Mouse (Mus musculus) stomach, postnatal 0 days (tissue): ENCODE data around the gene Pbx3. TPM values are rescaled to one million over a fixed set of nuclear protein-coding genes. Genes with fewer than 3 reads are reported as not detected.

Experiments used
- ATAC-seq: fragments of 200-750 bp; cut with Nextera tagmentation; 2 replicates; pipeline ENCODE4 v1.8.0; 2017; ENCODE audit not compliant: low FRiP score, low TSS enrichment
- DNase-seq: peaks from one replicate; pipeline ENCODE4 v3.0.0-alpha.2; 2016; ENCODE audit warnings: low spot score
- H3K27ac ChIP-seq: fragments of 300-500 bp; sonication (generic); replicated peaks from 2 replicates; pipeline ENCODE4 v1.5.1; 2014; ENCODE audit warnings: mild to moderate bottlenecking, control low read depth
- H3K27me3 ChIP-seq: fragments of 300-500 bp; sonication (generic); 2 replicates; pipeline ENCODE4 v1.6.1; 2014; ENCODE audit warnings: low read length; ENCODE audit not compliant: control insufficient read depth, insufficient read depth
- H3K36me3 ChIP-seq: fragments of 300-500 bp; sonication (generic); 2 replicates; pipeline ENCODE4 v1.6.1; 2014; ENCODE audit warnings: low read length, mixed read lengths; ENCODE audit not compliant: control insufficient read depth, insufficient read depth
- H3K4me1 ChIP-seq: fragments of 300-500 bp; sonication (generic); replicated peaks from 2 replicates; pipeline ENCODE4 v1.6.1; 2014; ENCODE audit warnings: antibody characterized with exemption; ENCODE audit not compliant: control insufficient read depth, insufficient read depth
- H3K4me2 ChIP-seq: fragments of 300-500 bp; sonication (generic); replicated peaks from 2 replicates; pipeline ENCODE4 v1.6.1; 2014; ENCODE audit warnings: low read depth, mild to moderate bottlenecking, control low read depth, moderate library complexity
- H3K4me3 ChIP-seq: fragments of 300-500 bp; sonication (generic); 2 replicates; pipeline ENCODE4 v1.5.1; 2014; ENCODE audit warnings: low read depth, low read length, control low read depth
- H3K9ac ChIP-seq: fragments of 300-500 bp; sonication (generic); 2 replicates; pipeline ENCODE4 v1.6.1; 2014; ENCODE audit warnings: mild to moderate bottlenecking, low read length, control low read depth, mixed read lengths
- H3K9me3 ChIP-seq: fragments of 300-500 bp; sonication (generic); 2 replicates; pipeline ENCODE4 v1.6.1; 2016; ENCODE audit warnings: low read length; ENCODE audit not compliant: control insufficient read depth
- CTCF ChIP-seq: IDR thresholded peaks from 2 replicates; pipeline ENCODE4 v1.5.1; 2016; ENCODE audit warnings: antibody characterized with exemption, low read depth, mild to moderate bottlenecking, moderate library complexity
- EP300 ChIP-seq: optimal IDR thresholded peaks from 2 replicates; pipeline ENCODE3; 2016; ENCODE audit warnings: antibody characterized with exemption
- WGBS: fragments of 180-500 bp; shearing (Covaris S2); extraction: QIAGEN DNeasy Blood & Tissue Kit; methylation state at CpG from one replicate; pipeline ENCODE4 v1.1.7; 2014; 5-methylcytosine and 5-hydroxymethylcytosine counted together
- polyA plus RNA-seq: library from polyadenylated mRNA; unstranded; fragments of >200 nt; fragmentation: Nextera tagmentation; extraction: Ambion mirVana; gene quantifications from 2 replicates; pipeline ENCODE4 v1.2.1, GENCODE M21; 2015

Pbx3 gene
- polyA plus RNA-seq, 1 experiment from 2014 or later, result 11.6 TPM

GRCm38 (mm10) chr2:34162484-34162883 lies 210.5 kb downstream of the Pbx3 start:
- WGBS, result 81% methylated on average over 3 of the region's 3 CpGs
- no peak overlapping the region for H3K4me2 ChIP-seq
- H3K27me3 ChIP-seq, result no peaks in the 10 kb centered on the region
- no peak for ATAC-seq
- H3K4me1 ChIP-seq, result no peaks in the 10 kb centered on the region
- no peak for DNase-seq
- H3K9ac ChIP-seq, result no peak overlapping the region
- no peak overlapping the region for H3K27ac ChIP-seq
- no peaks in the 10 kb centered on the region for H3K36me3 ChIP-seq
- TF ChIP-seq EP300 (no peak), CTCF (no peak)
- no peak overlapping the region for H3K4me3 ChIP-seq
- H3K9me3 ChIP-seq, result no peaks in the 10 kb centered on the region

GRCm38 (mm10) chr2:34157746-34158145 lies 215.2 kb downstream of the Pbx3 start:
- no peak for ATAC-seq
- Histone ChIP-seq H3K27me3 (no peaks in the 10 kb centered on the region), H3K27ac (no peak overlapping the region), H3K4me1 (no peaks in the 10 kb centered on the region), H3K36me3 (no peaks in the 10 kb centered on the region), H3K4me2 (no peak overlapping the region), H3K9ac (no peak overlapping the region), H3K4me3 (no peak overlapping the region), H3K9me3 (no peaks in the 10 kb centered on the region)
- no peak for DNase-seq
- 72% methylated on average over 3 of the region's 3 CpGs for WGBS
- TF ChIP-seq CTCF (no peak), EP300 (no peak)

GRCm38 (mm10) chr2:34154833-34155232 lies 218.1 kb downstream of the Pbx3 start:
- TF ChIP-seq CTCF (no peak), EP300 (no peak)
- Histone ChIP-seq H3K4me3 (no peak overlapping the region), H3K27me3 (no peaks in the 10 kb centered on the region), H3K9me3 (no peaks in the 10 kb centered on the region), H3K9ac (no peak overlapping the region), H3K27ac (no peak overlapping the region), H3K4me1 (no peaks in the 10 kb centered on the region), H3K36me3 (no peaks in the 10 kb centered on the region), H3K4me2 (no peak overlapping the region)
- ATAC-seq (peak; percentile 51; the same call in 1 of the 2 replicates), DNase-seq (no peak)
- WGBS, result 76% methylated on average over 5 of the region's 5 CpGs

- WGBS, result 78% methylated on average over 6 of the region's 6 CpGs
- H3K27ac ChIP-seq, result no peak overlapping the region
- H3K27me3 ChIP-seq, result no peaks in the 10 kb centered on the region
- H3K9ac ChIP-seq, result no peak overlapping the region
- TF ChIP-seq EP300 (no peak), CTCF (no peak)
- H3K4me3 ChIP-seq, result no peak overlapping the region
- no peak for ATAC-seq
- no peaks in the 10 kb centered on the region for H3K9me3 ChIP-seq
- no peak for DNase-seq
- H3K4me1 ChIP-seq, result no peaks in the 10 kb centered on the region
- H3K36me3 ChIP-seq, result no peaks in the 10 kb centered on the region
- no peak overlapping the region for H3K4me2 ChIP-seq
These were observed 219.6 kb downstream of the Pbx3 start for GRCm38 (mm10) chr2:34153336-34153735.

GRCm38 (mm10) chr2:34150560-34150959 lies 222.4 kb downstream of the Pbx3 start:
- DNase-seq (no peak), ATAC-seq (no peak)
- no peaks in the 10 kb centered on the region for H3K9me3 ChIP-seq
- WGBS, result 75% methylated on average over 4 of the region's 4 CpGs
- no peaks in the 10 kb centered on the region for H3K27me3 ChIP-seq
- no peak overlapping the region for H3K9ac ChIP-seq
- TF ChIP-seq EP300, result no peak
- no peak for TF ChIP-seq CTCF
- H3K4me3 ChIP-seq, result no peak overlapping the region
- no peaks in the 10 kb centered on the region for H3K4me1 ChIP-seq
- H3K36me3 ChIP-seq, result no peaks in the 10 kb centered on the region
- H3K4me2 ChIP-seq, result no peak overlapping the region
- no peak overlapping the region for H3K27ac ChIP-seq

- H3K9me3 ChIP-seq, result no peaks in the 10 kb centered on the region
- ATAC-seq (no peak), DNase-seq (no peak)
- no peaks in the 10 kb centered on the region for H3K27me3 ChIP-seq
- H3K27ac ChIP-seq, result no peak overlapping the region
- no peak overlapping the region for H3K4me3 ChIP-seq
- TF ChIP-seq EP300, result no peak
- no peak for TF ChIP-seq CTCF
- no peaks in the 10 kb centered on the region for H3K36me3 ChIP-seq
- H3K9ac ChIP-seq, result no peak overlapping the region
- H3K4me2 ChIP-seq, result no peak overlapping the region
- 51% methylated on average over 7 of the region's 7 CpGs for WGBS
- H3K4me1 ChIP-seq, result no peaks in the 10 kb centered on the region
These were observed 224.7 kb downstream of the Pbx3 start for GRCm38 (mm10) chr2:34148214-34148613.
